Mouse (Mus musculus) gastrocnemius, postnatal 4 days (tissue): ENCODE results near the gene Tmem52. TPM values are rescaled to one million over a fixed set of nuclear protein-coding genes. Genes with fewer than 3 reads are reported as not detected.
"Not testable (repeated sequence)": the region's sequence is repeated elsewhere in the genome, so short reads cannot be mapped to it uniquely, and the experiment has no call there.

Source experiments
- DNase-seq, 2 experiments: peaks; one replicate each; pipeline ENCODE4 v3.0.0; 2021 to 2022; ENCODE audit warnings: low spot score in 2 of 2, mixed read lengths in 2 of 2
- long read RNA-seq, 2 experiments: library from polyadenylated mRNA; stranded (forward); transcript quantifications; one replicate each; pipeline ENCODE4 v2.0.0; 2021
- total RNA-seq, 2 experiments: library from RNA; stranded (reverse); gene quantifications; 2 replicates each; pipeline ENCODE4 v1.2.3; 2021

Gene Tmem52
- total RNA-seq = 10 to 100 TPM; 65.3 to 85.5 TPM
- long read RNA-seq, experiment 1, transcript Tmem52-202 (4 exons, 622 nt) = minor isoform, 32 of 122 reads
- long read RNA-seq, experiment 1, transcript Tmem52-205 (5 exons, 968 nt) = minor isoform, 11 of 122 reads
- long read RNA-seq, experiment 1, transcript Tmem52-203 (4 exons, 940 nt) = minor isoform, 21 of 122 reads
- long read RNA-seq, experiment 1, transcript Tmem52-201 (5 exons, 932 nt) = major isoform, 35 of 122 reads
- long read RNA-seq, experiment 1, partial matches to known transcripts = 16 of 122 reads
- long read RNA-seq, experiment 1, other reads (novel, unspliced or antisense) = 7 of 122 reads
- long read RNA-seq, experiment 2, transcript Tmem52-205 (5 exons, 968 nt) = minor isoform, 12 of 137 reads
- long read RNA-seq, experiment 2, transcript Tmem52-201 (5 exons, 932 nt) = major isoform, 39 of 137 reads
- long read RNA-seq, experiment 2, transcript Tmem52-202 (4 exons, 622 nt) = major isoform, 39 of 137 reads
- long read RNA-seq, experiment 2, transcript Tmem52-203 (4 exons, 940 nt) = minor isoform, 16 of 137 reads
- long read RNA-seq, experiment 2, partial matches to known transcripts = 26 of 137 reads
- long read RNA-seq, experiment 2, other reads (novel, unspliced or antisense) = 5 of 137 reads

DNA sequence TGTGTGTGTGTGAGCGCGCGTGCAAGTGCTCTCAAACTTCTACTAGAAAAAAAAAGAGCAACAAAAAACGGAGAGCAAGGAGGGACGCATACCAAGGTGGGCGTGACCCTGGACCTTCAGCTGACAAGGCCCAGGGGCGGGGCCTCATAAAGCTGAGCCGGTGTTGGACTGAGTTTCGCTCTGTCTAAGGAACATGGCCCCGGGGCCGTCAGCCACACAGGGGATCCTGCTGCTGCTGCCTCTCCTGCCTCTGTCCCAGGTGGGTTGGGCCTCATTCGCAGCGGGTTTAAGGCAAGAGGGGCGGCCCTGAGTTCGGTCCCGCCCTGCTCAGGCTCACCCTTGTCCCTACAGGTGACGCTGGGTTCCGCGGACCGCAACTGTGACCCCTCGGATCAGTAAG is at the start of gene Tmem52:
Tmem52 (plus strand) TSS at position 163 of the 400 bp plus-strand sequence.
- peak in 1 of 2 experiments; percentile 50 for DNase-seq

DNA sequence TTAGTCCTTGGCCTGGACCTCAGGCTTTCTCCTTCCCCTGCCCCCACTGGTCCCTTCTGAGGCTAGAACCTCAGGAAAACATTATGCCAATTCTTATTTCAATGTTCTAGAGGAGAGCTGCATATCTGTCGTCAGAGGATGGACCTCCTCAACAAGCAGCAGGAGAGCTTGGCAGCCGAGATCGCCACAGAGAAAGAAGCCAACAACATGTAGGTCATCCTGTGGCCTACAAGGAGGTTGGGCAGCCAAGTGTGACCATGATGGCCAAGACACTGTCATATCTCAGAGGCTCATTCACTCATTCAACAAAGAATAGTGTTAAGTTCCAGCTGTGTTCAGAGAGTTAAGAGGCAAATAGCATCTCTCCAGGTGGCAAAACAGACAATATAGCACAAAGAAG is 48.8 kb upstream of the Tmem52 start:
- DNase-seq = no peak

DNA sequence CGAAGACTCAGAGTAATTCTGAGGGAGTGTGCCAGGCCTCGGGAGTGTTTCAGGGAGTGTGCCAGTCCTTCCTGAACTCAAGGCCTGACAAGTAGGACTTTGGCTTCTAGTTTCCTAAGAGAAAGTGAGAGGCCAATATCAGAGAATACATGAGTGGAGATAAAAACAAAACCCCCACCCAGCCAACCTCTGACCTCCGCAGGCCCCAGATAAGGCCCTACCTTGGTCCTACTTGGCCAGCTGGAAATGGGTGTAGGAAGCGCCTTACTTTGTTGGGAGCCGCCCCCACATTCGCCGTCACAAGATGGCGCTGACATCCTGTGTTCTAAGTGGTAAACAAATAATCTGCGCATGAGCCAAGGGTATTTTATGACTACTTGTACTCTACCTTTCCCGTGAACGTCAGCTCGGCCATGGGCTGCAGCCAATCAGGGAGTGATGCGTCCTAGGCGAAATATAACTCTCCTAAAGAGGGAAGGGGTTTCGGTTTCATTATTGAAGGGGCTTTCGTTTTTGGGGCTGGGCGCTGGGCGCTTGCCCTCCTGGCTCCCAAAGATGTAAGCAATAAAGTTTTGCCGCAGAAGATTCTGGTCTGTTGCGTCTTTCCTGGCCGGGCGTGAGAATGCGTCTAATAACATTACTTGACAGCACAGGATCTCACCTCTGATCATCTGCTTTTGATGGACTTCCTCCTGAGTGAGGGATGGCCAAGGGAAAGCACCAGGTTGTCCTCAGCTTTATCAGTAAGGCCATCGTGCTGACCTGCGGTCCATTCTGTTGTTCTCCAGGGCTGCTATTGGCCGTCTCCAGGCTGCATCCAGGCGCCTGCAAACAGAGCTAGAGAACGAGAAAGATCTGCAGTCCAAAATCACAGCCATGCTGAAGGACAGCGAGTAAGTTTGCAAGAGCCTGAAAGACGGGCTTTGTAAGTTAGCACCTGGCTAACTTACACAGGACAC is 47.2 kb upstream of the Tmem52 start:
- DNase-seq = not testable (repeated sequence)

DNA sequence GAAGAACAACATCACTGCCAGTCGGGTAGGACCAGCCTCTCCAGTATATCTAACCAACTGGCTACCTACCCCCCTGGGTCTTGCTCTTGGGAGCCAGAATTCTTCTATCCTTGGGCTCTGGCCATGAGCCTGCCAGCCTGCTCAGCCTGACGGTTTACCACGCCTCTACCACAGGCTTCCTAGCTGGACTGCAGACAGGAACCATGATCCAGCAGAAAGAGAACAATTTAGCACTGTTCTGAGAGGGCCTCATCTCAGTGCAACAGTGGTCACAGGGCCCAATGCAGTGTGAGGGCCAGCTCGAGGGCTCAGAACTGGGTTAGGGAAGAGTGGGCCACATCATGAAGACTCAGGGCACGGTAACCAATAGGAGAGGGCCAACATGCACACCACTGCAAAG is 44.9 kb upstream of the Tmem52 start:
- no peak for DNase-seq

DNA sequence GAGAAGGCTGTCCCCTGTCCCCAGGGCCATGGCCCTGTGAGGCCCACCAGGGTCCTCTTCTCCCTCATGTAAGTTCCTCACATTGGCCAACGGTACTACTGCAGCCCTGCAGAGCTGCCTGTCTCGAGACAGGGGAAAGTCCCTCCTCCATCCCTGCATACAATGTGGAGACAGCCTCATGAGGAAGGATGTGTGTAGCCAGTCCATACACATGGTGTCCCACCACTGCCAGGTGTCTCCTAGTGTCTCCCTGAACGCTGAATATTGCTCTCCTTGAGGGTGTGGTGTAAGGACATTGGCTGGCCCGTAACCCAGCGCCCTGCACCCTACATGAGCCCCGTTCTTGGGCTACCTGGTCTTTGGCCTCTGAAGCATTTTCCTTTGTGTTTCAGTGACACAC is 42.6 kb upstream of the Tmem52 start:
- no peak for DNase-seq

DNA sequence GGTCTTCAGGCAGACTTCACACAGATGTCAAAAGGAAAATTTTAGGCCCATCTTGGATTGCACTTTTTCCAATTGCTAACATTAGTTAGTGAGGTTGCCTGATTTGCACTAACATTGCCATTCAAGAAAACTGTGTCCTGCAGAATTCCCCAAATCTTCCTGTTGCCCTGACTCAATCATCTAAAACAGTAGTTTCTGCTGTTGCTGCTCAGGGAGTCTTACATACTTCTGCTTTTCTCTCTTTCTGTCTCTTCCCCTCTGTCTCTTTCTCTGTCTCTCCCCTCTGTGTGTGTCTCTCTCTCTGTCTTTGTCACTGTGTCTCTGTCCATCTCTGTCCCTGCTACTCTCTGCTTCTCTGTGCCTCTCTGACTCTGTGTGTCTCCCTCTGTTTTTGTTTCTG is 40.5 kb upstream of the Tmem52 start:
- no peak for DNase-seq

DNA sequence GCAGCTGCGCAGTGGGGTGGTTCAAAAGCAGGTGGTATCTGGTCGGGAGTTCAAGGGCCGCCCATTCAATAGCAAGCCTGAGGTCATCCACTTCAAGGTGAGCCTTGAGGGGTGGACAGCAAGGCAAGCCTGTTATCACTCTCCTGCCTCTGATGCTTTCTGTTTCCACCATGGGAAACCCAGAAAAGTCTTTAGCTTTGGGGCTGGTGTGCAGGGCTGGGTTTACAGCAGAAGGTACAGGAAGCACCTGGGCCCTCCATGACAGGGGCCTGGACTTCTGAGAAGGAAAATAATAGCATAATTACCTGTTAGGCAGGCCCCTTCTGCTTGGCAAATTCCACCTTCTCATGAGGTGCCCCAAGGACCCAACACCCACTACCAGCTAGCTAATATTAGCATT is 39.7 kb upstream of the Tmem52 start:
- DNase-seq = no peak

DNA sequence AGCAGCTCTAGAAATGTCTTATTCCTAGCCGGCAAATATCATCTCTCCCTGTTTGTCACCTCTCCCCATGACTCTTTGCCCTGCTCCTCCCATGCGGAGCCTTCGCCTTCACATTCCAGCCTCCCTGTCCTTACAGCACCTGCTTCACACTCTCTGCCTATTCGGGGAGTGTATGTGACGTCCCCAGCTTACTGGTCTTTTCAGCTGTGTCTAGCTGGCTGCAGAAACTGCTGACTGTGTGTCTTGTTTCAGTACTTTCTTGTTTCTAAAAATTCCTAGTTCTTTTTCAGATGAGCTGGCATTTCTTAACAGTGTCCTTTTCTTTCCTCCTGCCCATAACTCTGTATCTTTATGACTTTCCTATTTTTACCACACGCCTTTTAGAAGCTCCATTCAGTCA is 36.6 kb upstream of the Tmem52 start:
- DNase-seq = no peak

DNA sequence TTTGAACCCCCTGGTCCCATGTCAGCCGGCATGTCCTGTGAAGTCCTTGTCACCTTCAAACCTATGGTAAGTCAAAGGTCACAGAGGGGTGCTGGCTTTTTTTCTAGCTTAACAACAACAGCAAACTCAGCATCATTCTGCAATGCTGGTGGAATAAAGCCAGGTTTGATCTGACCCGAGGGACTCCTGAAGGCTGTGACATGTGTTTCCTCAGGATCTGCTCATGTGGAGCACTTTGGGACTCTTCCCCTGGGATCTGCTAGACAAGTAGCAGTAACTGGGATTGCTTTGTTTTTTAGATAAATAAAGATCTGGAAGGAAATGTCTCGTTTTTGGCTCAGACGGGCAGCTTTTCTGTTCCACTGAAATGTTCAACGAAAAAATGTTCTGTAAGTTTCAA is 34.9 kb upstream of the Tmem52 start:
- no peak for DNase-seq

DNA sequence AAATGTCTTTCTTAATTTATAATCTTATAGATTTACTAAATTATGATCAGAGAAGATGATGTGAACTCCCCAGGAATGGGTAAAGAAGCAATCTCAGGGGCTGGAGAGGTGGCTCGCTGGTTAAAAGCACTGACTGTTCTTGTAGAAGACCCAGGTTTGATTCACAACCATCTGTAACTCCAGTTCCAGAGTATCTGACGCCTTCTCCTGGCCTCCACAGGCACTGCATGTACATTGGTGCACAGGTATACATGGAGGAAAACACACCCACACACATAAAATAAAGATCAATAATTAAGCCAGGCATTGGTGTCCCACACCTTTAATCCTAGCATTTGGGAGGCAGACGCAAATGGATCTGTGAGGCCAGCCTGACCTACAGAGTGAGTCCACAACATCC is 26.1 kb upstream of the Tmem52 start:
- no peak for DNase-seq

DNA sequence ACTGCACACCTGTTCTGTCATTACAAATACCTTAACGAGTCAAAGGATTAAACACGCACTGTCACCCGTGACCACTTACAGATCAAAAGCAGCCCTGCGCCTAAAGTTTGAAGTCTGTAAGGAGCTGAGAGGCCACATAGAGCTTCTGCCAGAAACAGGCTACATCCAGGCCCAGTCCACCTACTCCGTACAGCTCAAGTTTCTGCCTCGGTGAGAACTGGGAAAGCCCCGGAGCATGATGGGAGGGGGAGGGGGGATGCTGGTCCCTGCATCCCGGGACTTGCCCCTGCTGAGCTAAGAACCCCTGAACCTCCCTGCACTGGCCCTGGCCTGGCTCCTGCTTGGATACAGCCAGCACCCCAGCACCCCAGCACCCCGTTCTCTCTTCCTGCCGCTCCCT is 17.3 kb upstream of the Tmem52 start:
- no peak for DNase-seq

DNA sequence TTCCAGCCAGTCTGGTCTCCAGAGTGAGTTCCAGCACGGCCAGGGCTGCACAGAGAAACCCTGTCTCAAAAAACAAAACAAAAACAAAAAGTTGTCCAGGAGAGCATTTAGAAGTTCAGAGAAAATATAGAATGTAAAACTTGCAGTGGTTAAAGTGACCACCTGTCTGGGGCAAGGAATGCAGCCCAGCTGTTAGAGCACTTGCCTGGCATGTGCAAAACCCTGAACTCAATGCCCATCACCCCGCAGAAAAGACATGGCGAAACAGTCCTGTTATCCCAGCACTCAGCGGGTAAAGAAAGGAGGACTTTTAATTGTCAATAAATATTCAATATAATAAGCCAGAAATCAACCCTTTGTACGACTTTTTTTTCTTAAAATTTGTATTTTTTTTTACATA is 10.3 kb upstream of the Tmem52 start:
- no peak for DNase-seq

DNA sequence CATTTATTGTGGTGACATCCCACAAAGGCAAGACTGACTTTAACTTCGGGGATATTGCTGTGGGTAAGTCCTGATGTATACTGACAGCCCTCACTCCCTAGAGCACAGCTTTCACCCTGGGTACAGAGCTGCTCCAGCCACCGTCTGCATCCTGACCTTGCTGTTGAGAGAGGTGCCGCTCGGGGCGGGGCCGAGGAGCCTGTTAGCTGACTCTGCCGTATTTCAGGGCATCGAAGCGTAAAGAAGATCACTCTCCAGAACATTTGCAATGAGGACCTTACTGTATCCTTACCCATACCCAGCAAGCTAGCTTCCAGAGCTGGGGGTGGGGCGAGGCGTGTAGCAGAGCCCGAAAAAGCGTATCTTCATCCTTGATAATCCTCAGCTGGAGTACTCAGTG is 5.9 kb upstream of the Tmem52 start:
- DNase-seq = no peak

DNA sequence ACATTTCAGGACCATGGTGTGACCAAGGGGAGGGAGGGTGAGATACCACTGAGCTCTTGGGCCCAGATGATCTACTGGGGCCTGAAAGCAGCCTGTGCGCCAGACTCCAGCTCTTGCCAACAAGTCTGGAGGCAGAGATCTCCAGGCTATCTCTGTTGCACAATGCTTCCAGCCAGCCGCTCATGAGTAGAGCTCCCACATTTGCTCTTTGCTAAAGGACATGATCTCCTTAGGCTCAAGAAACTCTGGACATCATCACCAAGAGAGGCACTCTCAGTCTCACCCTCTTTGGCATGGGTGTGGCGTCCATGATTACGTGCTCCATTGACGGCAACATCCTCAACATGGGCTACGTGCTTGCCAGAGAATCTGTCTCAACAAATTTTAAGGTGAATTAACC is 5.3 kb upstream of the Tmem52 start:
- DNase-seq = no peak

DNA sequence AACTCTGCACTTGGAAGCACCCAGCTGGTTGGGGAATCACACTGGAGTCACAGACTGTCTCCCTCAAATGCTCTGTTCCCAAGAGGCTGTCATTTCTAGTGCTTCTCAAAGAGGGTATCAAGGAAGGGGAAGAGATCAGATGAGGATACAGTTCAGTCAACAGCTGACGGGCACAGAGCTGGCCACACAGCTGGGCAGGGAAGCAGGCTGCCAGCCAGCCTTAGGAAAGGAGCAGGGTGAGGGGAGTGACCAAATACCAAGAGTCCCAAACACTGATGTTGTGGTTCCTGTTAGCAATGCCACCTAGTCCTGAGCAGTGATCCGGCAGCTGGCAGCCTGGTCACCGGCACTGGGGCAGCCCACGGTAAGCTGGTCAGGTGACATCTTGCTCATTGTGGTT is 4.9 kb upstream of the Tmem52 start:
- DNase-seq = no peak

DNA sequence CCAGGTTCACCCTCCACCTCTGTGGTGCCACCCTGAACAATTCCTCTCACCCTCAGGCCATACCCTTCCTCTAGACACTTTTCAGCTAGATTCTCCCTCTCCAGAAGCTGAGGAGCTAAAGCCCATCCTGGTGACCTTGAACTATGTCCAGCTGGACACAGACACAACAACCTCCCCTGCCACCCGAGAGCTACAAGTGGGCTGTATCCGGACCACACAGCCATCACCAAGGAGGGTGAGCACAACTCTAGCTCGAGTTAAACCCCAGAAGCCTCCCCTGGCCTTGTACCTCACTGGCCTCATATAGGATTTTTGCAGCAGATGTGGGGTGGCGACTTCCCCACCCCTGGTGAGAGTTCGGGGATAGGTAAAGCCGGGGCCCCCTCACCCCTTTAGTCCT is 3.3 kb upstream of the Tmem52 start:
- no peak for DNase-seq

DNA sequence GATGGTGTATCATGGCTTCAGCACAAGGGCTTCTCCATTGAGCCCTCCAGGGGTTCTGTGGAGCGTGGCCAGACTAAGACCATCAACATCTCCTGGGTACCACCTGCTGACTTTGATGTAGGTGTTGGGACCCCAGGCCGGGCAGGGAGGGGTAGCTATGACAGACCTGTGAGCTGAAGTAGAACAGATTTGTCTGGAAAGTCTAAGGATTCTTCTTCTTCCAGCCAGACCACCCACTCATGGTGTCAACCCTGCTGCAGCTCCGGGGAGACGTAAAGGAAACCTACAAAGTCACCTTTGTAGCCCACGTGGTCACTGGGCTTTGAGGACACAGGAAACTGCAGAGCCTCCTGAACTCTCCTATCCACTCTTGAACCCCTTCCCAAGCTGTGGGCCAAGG is 2.8 kb upstream of the Tmem52 start:
- DNase-seq = no peak

DNA sequence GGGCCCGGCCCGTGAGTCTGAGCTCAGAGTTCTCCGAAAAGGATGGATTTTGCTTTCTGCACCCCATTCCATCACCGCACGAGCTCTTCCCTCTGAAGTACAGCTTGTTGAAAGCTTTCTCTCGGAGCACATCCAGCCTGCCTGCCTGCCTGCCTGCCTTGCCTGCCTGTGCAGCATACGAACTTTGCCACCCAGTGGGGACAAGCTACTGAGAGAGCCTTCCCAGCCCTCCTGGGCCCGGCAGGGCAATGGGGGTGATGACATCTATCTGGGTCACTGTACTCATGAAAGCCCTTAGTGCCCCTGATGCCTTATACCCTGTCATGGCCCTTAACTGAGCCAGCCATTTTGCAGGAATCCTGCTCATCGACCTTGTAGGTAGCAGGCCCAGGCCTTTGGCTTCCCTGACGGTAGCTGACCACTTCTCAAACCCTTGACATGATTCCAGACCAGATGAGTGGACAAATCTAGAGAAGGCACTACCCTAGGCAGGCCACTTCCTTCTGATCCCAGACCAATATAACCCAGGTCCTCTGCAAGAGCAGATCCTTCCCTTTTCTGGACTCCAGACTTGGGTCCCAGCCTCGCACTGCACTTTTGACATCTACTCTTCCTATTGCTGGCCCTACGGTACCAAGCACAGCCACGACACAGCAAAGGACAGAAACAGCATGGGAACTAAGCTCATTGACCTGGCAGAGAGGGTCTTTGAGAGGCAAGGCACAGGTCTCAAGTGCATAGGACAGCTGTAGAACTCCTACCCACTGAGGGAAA is 1.5 kb upstream of the Tmem52 start:
- DNase-seq = no peak

DNA sequence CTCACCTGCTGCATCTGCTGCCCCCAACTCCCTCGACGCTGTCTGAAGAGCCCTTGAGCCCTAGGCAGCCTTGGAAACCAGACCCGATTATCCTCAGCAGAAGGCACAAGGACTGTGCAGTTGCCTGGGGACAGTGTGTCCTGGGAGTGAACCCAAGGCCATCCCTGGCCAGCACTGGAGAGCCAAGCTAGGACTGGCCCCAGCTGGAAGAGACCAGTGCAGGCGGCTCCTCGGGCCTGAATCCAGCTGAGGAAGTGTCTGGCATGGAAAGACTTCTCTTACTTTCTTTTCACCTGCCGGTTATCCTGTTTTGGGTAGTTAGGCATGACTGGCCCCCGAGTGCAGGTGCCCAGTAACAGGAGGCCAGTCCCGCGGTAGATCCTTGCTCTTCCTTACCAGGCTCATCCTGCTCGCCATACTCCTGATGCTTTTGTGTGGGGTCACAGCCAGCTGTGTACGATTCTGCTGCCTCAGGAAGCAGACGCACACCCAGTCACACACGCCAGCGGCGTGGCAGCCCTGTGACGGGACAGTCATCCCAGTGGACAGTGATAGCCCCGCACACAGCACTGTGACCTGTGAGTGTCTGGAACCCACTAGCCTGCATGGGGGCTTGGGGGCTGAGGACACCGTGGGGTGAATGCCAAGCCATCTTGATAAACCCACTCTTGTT is 812 bp downstream of the Tmem52 start:
- DNase-seq = peak in 1 of 2 experiments; percentile 50

DNA sequence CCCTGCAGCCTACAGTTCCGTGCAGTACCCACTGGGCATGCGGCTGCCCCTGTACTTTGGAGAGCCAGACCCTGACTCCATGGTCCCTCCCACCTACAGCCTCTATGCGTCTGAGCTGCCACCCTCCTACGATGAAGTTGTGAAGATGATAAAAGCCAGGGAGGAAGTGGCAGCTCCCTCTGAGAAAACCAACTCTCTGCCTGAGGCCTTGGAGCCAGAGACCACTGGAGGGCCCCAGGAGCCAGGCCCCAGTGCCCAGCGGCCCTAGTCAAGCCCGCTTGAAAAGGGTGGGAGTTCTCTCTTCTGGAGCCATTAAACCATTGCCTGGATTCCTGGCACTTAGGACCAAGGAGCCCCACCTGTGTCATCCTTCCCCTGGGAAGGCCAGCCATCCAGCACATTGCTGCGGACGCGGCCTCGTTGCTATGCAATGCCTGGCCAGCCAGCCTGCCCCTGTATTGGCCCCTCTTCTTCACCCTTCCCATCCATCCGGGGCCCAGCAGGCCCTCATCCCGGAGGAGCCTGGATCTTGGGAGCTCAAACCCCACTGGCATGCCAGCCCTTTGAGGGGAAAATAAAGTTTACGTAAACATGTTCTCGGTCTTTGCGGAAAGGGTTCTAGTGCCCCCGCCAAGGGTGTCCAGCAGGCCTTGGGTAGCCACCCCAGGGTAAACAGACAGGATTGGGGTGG is 1.5 kb downstream of the Tmem52 start:
- no peak for DNase-seq
